Mouse (Mus musculus) brown adipose tissue, adult 24 weeks (tissue): ENCODE measurements around the gene Selenos. TPM values are rescaled to one million over a fixed set of nuclear protein-coding genes. Genes with fewer than 3 reads are reported as not detected.

Source experiments
- H3K27ac ChIP-seq: fragments of 200-500 bp; replicated peaks from 2 replicates; pipeline ENCODE4 v1.5.1; 2012; ENCODE audit warnings: low read depth, mild to moderate bottlenecking, low read length
- H3K4me1 ChIP-seq: fragments of 200-500 bp; 2 replicates; pipeline ENCODE4 v1.6.1; 2012; ENCODE audit warnings: low read length, mixed read lengths; ENCODE audit not compliant: control insufficient read depth, insufficient read depth, insufficient read length
- H3K4me3 ChIP-seq: fragments of 200-500 bp; 2 replicates; pipeline ENCODE4 v1.5.1; 2012; ENCODE audit warnings: low read depth, mild to moderate bottlenecking, low read length, moderate library complexity; ENCODE audit not compliant: insufficient read depth
- polyA plus RNA-seq: library from polyadenylated mRNA; stranded (reverse); fragments of >200 nt; gene quantifications from 2 replicates; pipeline ENCODE4 v1.2.4, GENCODE M21; 2012; ENCODE audit not compliant: missing spikeins, insufficient read depth, insufficient read length

The Selenos gene
- polyA plus RNA-seq, 1 experiment: 48.0 TPM

- Histone ChIP-seq H3K4me1 (peaks cover 9% of the 10 kb centered on the region), H3K4me3 (no peak overlapping the region), H3K27ac (peak overlapping the region; percentile 51; the same call in 1 of the 2 replicates)
Observed at GRCm38 (mm10) chr7:66120702-66121396, 41.4 kb downstream of the Selenos start.

- H3K27ac ChIP-seq: no peak overlapping the region
- H3K4me1 ChIP-seq: peaks cover 3% of the 10 kb centered on the region
- H3K4me3 ChIP-seq: no peak overlapping the region
Observed at GRCm38 (mm10) chr7:66124551-66124968, 45.1 kb downstream of the Selenos start.

- Histone ChIP-seq H3K27ac (peak overlapping the region; percentile 72; the same call in 1 of the 2 replicates), H3K4me3 (no peak overlapping the region), H3K4me1 (peaks cover under 1% of the 10 kb centered on the region; the same call in 1 of the 2 replicates)
Observed at GRCm38 (mm10) chr7:66125368-66125767, 45.9 kb downstream of the Selenos start.

GRCm38 (mm10) chr7:66127951-66128645, 48.6 kb downstream of the Selenos start:
- Histone ChIP-seq H3K27ac (no peak overlapping the region), H3K4me1 (no peaks in the 10 kb centered on the region; the same call in 1 of the 2 replicates)

GRCm38 (mm10) chr7:66128857-66129256, 49.4 kb downstream of the Selenos start:
- no peaks in the 10 kb centered on the region; the same call in 1 of the 2 replicates for H3K4me1 ChIP-seq
- no peak overlapping the region for H3K27ac ChIP-seq
- H3K4me3 ChIP-seq: no peak overlapping the region

More at GRCm38 (mm10) chr7:66127951-66128645, 48.6 kb downstream of the Selenos start:
- H3K4me3 ChIP-seq: no peak overlapping the region

DNA sequence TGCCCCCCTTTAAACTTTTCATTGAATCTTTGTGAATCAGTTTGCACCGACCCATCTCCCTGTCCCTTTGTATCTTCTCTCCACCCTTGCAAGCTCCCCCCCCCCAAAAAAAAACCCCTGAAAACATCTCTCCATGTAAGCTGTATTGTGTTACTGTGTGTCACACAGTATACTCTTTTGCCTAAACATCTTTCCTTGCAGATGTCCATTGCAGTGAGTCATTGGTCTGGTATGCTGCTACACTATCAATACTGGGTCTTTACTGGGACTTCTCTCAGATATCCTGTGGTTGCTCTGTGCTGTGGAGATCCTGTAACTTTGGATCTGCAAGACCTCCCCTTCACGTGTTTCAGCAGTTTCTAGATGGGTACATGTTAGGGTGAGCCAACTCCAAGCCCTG, 50.8 kb downstream of the Selenos start:
- H3K27ac ChIP-seq: no peak overlapping the region

DNA sequence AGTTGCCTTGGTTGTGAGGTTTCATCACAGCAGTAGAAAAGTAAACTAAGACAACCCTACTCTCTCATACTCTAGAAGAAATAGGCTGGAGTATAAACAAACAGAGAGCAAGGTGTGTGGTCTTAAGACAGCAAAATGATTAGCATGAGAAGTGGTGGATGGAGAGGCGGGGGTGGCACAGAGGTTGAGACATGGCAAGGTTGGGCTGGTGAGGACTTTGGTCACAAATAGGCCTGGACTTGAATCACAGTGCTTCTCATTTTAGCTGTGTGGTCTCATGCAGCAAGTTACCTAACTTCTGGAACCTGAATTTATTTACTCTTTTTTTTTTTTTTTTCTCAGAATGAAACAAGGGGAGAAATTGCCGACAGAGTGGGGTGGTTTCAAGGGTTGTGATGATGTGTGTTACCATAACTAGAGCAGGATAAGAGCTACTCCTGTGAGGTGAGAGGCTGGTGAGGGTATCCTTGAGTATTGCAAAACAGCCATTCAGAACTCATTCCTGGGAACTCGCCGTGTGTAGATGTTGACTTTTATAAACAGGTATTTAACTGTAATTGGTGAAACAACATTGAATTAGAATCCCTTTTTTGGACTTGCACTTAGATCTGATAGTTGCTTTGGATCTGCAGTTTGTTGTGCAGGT, 52.5 kb downstream of the Selenos start:
- no peak overlapping the region for H3K4me3 ChIP-seq
- H3K4me1 ChIP-seq: peaks cover 8% of the 10 kb centered on the region
- no peak overlapping the region for H3K27ac ChIP-seq

More for the DNA sequence above, 50.8 kb downstream of the Selenos start:
- Histone ChIP-seq H3K4me3 (no peak overlapping the region), H3K4me1 (peaks cover 5% of the 10 kb centered on the region)

DNA sequence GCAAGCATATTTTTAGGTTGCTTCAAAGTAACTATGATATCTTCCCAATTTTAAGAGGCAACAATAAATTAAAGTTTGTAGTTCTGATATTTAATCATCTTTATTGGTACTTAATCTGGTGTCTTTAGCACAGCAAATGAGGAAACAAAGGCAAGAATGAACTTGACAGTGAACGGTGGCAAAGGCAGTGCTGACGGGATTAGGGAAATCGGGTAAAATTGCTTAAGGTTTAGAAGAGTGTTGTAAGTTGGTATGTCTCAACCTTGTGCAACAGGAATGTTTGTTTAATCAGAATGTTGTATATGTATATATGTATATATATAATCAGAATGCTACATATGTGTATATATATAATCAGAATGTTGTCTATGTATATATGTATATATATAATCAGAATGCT, 54.7 kb downstream of the Selenos start:
- H3K4me3 ChIP-seq: no peak overlapping the region
- peaks cover 11% of the 10 kb centered on the region for H3K4me1 ChIP-seq
- no peak overlapping the region for H3K27ac ChIP-seq

- H3K4me1 ChIP-seq: peaks cover 13% of the 10 kb centered on the region
- H3K27ac ChIP-seq: peak overlapping the region; percentile 77
- no peak overlapping the region for H3K4me3 ChIP-seq
Observed at GRCm38 (mm10) chr7:66135644-66136043, 56.2 kb downstream of the Selenos start.

GRCm38 (mm10) chr7:66136187-66136586, 56.7 kb downstream of the Selenos start:
- H3K4me3 ChIP-seq: no peak overlapping the region
- peak overlapping the region; percentile 75 for H3K27ac ChIP-seq
- peaks cover 13% of the 10 kb centered on the region for H3K4me1 ChIP-seq

DNA sequence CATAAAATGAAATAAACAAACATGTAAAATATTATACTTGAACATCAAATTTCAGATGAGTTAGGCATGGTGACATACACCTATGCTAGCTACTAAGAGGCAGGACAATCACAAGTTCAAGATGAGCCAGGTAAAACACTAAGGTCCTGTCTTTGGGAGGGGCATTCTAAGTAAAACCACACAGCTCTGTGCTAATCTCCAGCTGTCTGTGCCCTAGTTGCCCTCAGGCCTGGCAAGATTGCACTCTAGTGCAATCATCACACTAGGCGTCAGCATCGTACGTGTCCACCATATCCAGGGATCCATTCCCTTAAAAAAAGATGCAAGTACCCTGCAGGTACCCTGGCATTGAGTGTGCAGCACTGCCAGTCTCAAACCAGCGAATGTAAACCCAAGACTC, 57.9 kb downstream of the Selenos start:
- Histone ChIP-seq H3K27ac (no peak overlapping the region), H3K4me1 (peaks cover 13% of the 10 kb centered on the region)

DNA sequence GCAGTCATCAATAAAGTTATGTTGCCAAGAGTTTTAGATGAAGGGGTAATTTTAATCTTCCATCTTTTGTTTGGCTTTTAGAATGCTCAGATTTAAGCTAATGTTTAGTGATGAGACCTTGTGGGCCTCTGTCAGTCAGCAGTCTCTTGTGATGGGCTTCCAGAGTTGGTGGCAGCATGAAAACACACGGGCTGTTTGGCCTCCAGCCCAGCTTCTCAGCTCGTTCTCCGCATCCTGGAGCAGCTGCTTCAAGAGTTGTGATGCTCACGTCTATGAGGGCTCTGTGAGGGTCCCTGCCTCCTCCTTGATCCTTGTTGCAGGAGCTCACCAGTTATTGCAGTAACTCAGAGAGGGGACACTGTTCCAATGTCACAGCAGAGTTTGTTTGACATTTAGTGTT, 58.9 kb downstream of the Selenos start:
- Histone ChIP-seq H3K27ac (no peak overlapping the region), H3K4me1 (peaks cover 13% of the 10 kb centered on the region), H3K4me3 (no peak overlapping the region)

More for the DNA sequence above, 57.9 kb downstream of the Selenos start:
- no peak overlapping the region for H3K4me3 ChIP-seq

GRCm38 (mm10) chr7:66138878-66139277, 59.4 kb downstream of the Selenos start:
- H3K27ac ChIP-seq: no peak overlapping the region
- H3K4me3 ChIP-seq: no peak overlapping the region

More at GRCm38 (mm10) chr7:66138878-66139277, 59.4 kb downstream of the Selenos start:
- H3K4me1 ChIP-seq: peaks cover 13% of the 10 kb centered on the region
